8 mouse cellular contexts compared by ENCODE assay signal in genomic region chr5:104859962-104860525, GRCm38 (mm10). TPM values are rescaled to one million over a fixed set of nuclear protein-coding genes. Genes with fewer than 3 reads are reported as not detected.
DNase-seq lines count a peak whose midpoint lies in the region; ATAC-seq and TF ChIP-seq lines count a peak whose summit lies in the region.
"Not testable (repeated sequence)": the region's sequence is repeated elsewhere in the genome, so short reads cannot be mapped to it uniquely, and the experiment has no call there.

Gene Zfp951, minus strand, starts transcription at chr5:104860070.

- H3K27me3 ChIP-seq in forebrain, embryonic 13.5 days; liver, embryonic 12.5 days (replicated peaks); myocyte (ENCODE audit: control insufficient read depth, insufficient read depth, insufficient read length); splenic B cell, adult 2 months (ENCODE audit: control insufficient read depth, insufficient read depth, low read length, poor library complexity, severe bottlenecking): not testable (repeated sequence)

- not testable (repeated sequence) for H3K36me3 ChIP-seq in forebrain, embryonic 13.5 days (ENCODE audit: poor library complexity, severe bottlenecking); liver, embryonic 12.5 days; myocyte (ENCODE audit: control insufficient read depth, insufficient read depth); splenic B cell, adult 2 months (ENCODE audit: control insufficient read depth, insufficient read depth, low read length, poor library complexity, severe bottlenecking)

- H3K79me2 ChIP-seq in myocyte (ENCODE audit: control insufficient read depth, insufficient read depth), result not testable (repeated sequence)

- not testable (repeated sequence) for TF ChIP-seq POLR2A in myocyte (IDR thresholded peaks at IDR 0.05; ENCODE audit: insufficient read length, low read depth)

- peak; percentile 87 for DNase-seq in CD4-positive helper T cell, adult 2 months (ENCODE audit: low read depth, low spot score)
- peak; percentile 79 to 80 for DNase-seq in heart, postnatal 10 days
- peak; percentile 39 to 72 for DNase-seq in kidney, postnatal 36 days
- DNase-seq in splenic B cell, adult 2 months (ENCODE audit: low read depth, low spot score), result peak; percentile 80

- not testable (repeated sequence) for H3K4me2 ChIP-seq in forebrain, embryonic 13.5 days
- H3K4me2 ChIP-seq in liver, embryonic 12.5 days, result peak within 1 kb of the TSS; percentile 38
- peak within 1 kb of the TSS; percentile 39 for H3K4me2 ChIP-seq in myocyte (ENCODE audit: low read depth)

- peak; percentile 81 for ATAC-seq in cerebellum, adult (ENCODE audit: insufficient number of reproducible peaks, low FRiP score, low TSS enrichment)
- ATAC-seq in forebrain, embryonic 13.5 days, result peak; percentile 93
- ATAC-seq in liver, embryonic 12.5 days, result peak; percentile 94

- H3K9ac ChIP-seq in forebrain, embryonic 13.5 days; liver, embryonic 12.5 days: not testable (repeated sequence)

- 46% methylated on average over 11 of the region's 12 CpGs for WGBS in forebrain, embryonic 13.5 days
- WGBS in liver, embryonic 12.5 days (ENCODE audit: insufficient replicate concordance), result 23% methylated on average over 11 of the region's 12 CpGs

- intact Hi-C loops in heart, postnatal 10 days (cut with DNase I), result not testable (repeated sequence)

- not testable (repeated sequence) for H3K9me3 ChIP-seq in forebrain, embryonic 13.5 days (replicated peaks); liver, embryonic 12.5 days (replicated peaks)

- not testable (repeated sequence) for H3K4me1 ChIP-seq in forebrain, embryonic 13.5 days; liver, embryonic 12.5 days

- H3K4me3 ChIP-seq in forebrain, embryonic 13.5 days, result peak within 1 kb of the TSS; percentile 17; the same call in 1 of the 2 replicates
- peak within 1 kb of the TSS; percentile 40 for H3K4me3 ChIP-seq in liver, embryonic 12.5 days
- not testable (repeated sequence) for H3K4me3 ChIP-seq in myocyte

- H3ac ChIP-seq in myocyte (ENCODE audit: control insufficient read depth, insufficient read length), result not testable (repeated sequence)

- not testable (repeated sequence) for H3K27ac ChIP-seq in forebrain, embryonic 13.5 days; liver, embryonic 12.5 days

RNA-seq across cellular contexts. Expression of gene Zfp951, which starts in this region (rescaled TPM):
- 2.4 and 3.4 TPM in 2 replicates for polyA plus RNA-seq in forebrain, embryonic 13.5 days (2015; fragmentation: Nextera tagmentation; extraction: Ambion mirVana)
- total RNA-seq in heart, postnatal 10 days (2021), result 1 to 10 TPM; 2.3 to 2.8 TPM
- polyA plus RNA-seq in liver, embryonic 12.5 days (2016; fragmentation: Nextera tagmentation; extraction: Ambion mirVana), result 1.3 and 1.7 TPM in 2 replicates
- 0.20 TPM for polyA plus RNA-seq in myocyte (2012; fragmentation: generic; extraction: Trizol)
